Comparison of ENCODE assay signal across 10 mouse cellular contexts in the genomic region with DNA sequence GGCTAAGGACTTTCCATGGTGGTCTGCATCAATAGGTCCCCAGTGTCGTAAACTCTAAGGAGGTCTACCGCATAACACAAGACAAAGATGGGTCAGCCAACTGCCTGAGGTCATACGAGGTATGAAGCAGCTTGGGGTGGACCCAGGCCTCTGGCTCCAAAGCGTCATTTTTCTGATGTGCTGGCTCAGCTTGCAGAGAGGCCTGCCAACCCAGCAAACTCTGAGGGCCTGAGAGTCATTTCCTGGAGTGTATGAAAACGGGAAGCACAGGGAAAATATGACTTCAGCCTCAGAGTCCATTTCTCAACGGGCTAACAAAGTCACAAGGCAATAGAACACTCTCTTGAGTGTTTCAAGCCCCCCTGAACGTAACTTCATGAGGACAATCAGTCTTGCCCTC. TPM values are rescaled to one million over a fixed set of nuclear protein-coding genes. Genes with fewer than 3 reads are reported as not detected.
DNase-seq lines count a peak whose midpoint lies in the region; ATAC-seq and TF ChIP-seq lines count a peak whose summit lies in the region.
"Had no signal": no experiment of that assay in that cellular context is flagged by ENCODE, and none has a peak within 500 bp of the region (broad histone marks: within the 10 kb centered on the region; RNA-seq: fewer than 3 reads in every experiment).

No protein-coding gene starts in this region.

- ATAC-seq in kidney, postnatal 0 days (replicated peaks; ENCODE audit: low FRiP score, low read depth), result no peak
- no peak for ATAC-seq in kidney, embryonic 14.5 days (ENCODE audit: low FRiP score, low TSS enrichment)
- peak; percentile 78 for ATAC-seq in common myeloid progenitor, adult 5-6 weeks (replicated peaks; ENCODE audit: low read depth, poor library complexity, severe bottlenecking)
- ATAC-seq in heart, postnatal 0 days (ENCODE audit: insufficient read depth, low read depth), result no peak; the same call in 1 of the 2 replicates
- no peak for ATAC-seq in erythroblast, adult 5-6 weeks (replicated peaks; ENCODE audit: low FRiP score, poor library complexity, severe bottlenecking)

- DNase-seq in kidney, postnatal 0 days (ENCODE audit: low spot score), result peak; percentile 49
- peak; percentile 41 for DNase-seq in heart, postnatal 0 days (ENCODE audit: low spot score)
- no peak for DNase-seq in urinary bladder, postnatal 25 days (ENCODE audit: low spot score)
- no peak for DNase-seq in layer of hippocampus, adult 8-10 months (ENCODE audit: low spot score in 2 of 2)
- DNase-seq: cerebellum, adult 9-11 months; thymus, postnatal 36 days had no signal

- no peak for TF ChIP-seq EP300 in heart, postnatal 0 days (IDR thresholded peaks at IDR 0.05; ENCODE audit: low read depth)

- 59% methylated on average over 7 of the region's 7 CpGs for WGBS in kidney, postnatal 0 days
- 76% methylated on average over 7 of the region's 7 CpGs for whole genome bisulfite sequencing in kidney, embryonic 14.5 days
- 52% methylated on average over 7 of the region's 7 CpGs for WGBS in heart, postnatal 0 days
- 25% methylated on average over 6 of the region's 7 CpGs for WGBS in macrophage (ENCODE audit: missing documents)

- no peak overlapping the region for H3K4me2 ChIP-seq in kidney, postnatal 0 days (ENCODE audit: low read length)
- no peak overlapping the region for H3K4me2 ChIP-seq in kidney, embryonic 14.5 days (replicated peaks; ENCODE audit: low read depth, low read length)
- H3K4me2 ChIP-seq in heart, postnatal 0 days (ENCODE audit: low read depth, low read length), result no peak overlapping the region

- no peak overlapping the region for H3K27ac ChIP-seq in kidney, postnatal 0 days
- no peak overlapping the region for H3K27ac ChIP-seq in kidney, embryonic 14.5 days (ENCODE audit: low read depth, low read length)
- H3K27ac ChIP-seq in heart, postnatal 0 days (ENCODE audit: low read depth), result 0 out of 2 replicates have a peak overlapping the region, but pooled peaks have one; percentile 11
- H3K27ac ChIP-seq in macrophage, result peak overlapping the region; percentile 78

- peaks cover 19% of the 10 kb centered on the region for H3K79me2 ChIP-seq in macrophage (ENCODE audit: inconsistent target)

- TF ChIP-seq CTCF in kidney, postnatal 0 days (IDR thresholded peaks at IDR 0.05; ENCODE audit: low read depth), result no peak
- TF ChIP-seq CTCF in heart, postnatal 0 days (IDR thresholded peaks at IDR 0.05; ENCODE audit: low read depth), result no peak

- H3K9me3 ChIP-seq in kidney, postnatal 0 days (replicated peaks; ENCODE audit: low read length), result no peaks in the 10 kb centered on the region
- H3K9me3 ChIP-seq in kidney, embryonic 14.5 days (ENCODE audit: control insufficient read depth, low read length), result no peaks in the 10 kb centered on the region
- H3K9me3 ChIP-seq in heart, postnatal 0 days (replicated peaks; ENCODE audit: control insufficient read depth, low read length), result no peaks in the 10 kb centered on the region

- peaks cover 4% of the 10 kb centered on the region; the same call in 1 of the 2 replicates for H3K4me1 ChIP-seq in kidney, postnatal 0 days (replicated peaks; ENCODE audit: insufficient read depth, low read length)
- peaks cover 10% of the 10 kb centered on the region; the same call in 1 of the 2 replicates for H3K4me1 ChIP-seq in kidney, embryonic 14.5 days (ENCODE audit: control insufficient read depth, insufficient read depth, low read length)
- H3K4me1 ChIP-seq in heart, postnatal 0 days (ENCODE audit: control insufficient read depth, insufficient read depth), result 0 out of 2 replicates have a peak, but pooled peaks cover 9% of the 10 kb centered on the region

- H3K4me3 ChIP-seq in kidney, postnatal 0 days (replicated peaks; ENCODE audit: low read depth, low read length), result no peak overlapping the region
- no peak overlapping the region for H3K4me3 ChIP-seq in kidney, embryonic 14.5 days (ENCODE audit: low read length)
- H3K4me3 ChIP-seq in heart, postnatal 0 days (ENCODE audit: low read depth, low read length), result no peak overlapping the region
- H3K4me3 ChIP-seq in macrophage (ENCODE audit: inconsistent target), result no peak overlapping the region

- H3K9ac ChIP-seq in kidney, postnatal 0 days (ENCODE audit: low read depth, low read length), result no peak overlapping the region
- H3K9ac ChIP-seq in kidney, embryonic 14.5 days (ENCODE audit: low read depth, low read length), result no peak overlapping the region
- no peak overlapping the region for H3K9ac ChIP-seq in heart, postnatal 0 days (replicated peaks; ENCODE audit: low read depth, low read length)

- H3K36me3 ChIP-seq in kidney, postnatal 0 days (ENCODE audit: insufficient read depth, low read length), result peaks cover 29% of the 10 kb centered on the region
- peaks cover 42% of the 10 kb centered on the region for H3K36me3 ChIP-seq in kidney, embryonic 14.5 days (ENCODE audit: control insufficient read depth, insufficient read depth, low read length)
- H3K36me3 ChIP-seq in heart, postnatal 0 days (replicated peaks; ENCODE audit: control insufficient read depth, insufficient read depth, low read length), result peaks cover 33% of the 10 kb centered on the region
- peaks cover 14% of the 10 kb centered on the region for H3K36me3 ChIP-seq in macrophage (ENCODE audit: inconsistent target)

- H3K27me3 ChIP-seq in kidney, postnatal 0 days (ENCODE audit: insufficient read depth, low read length), result no peaks in the 10 kb centered on the region
- no peaks in the 10 kb centered on the region for H3K27me3 ChIP-seq in kidney, embryonic 14.5 days (ENCODE audit: control insufficient read depth, insufficient read depth, low read length)
- H3K27me3 ChIP-seq in heart, postnatal 0 days (ENCODE audit: control insufficient read depth, insufficient read depth, low read length), result no peaks in the 10 kb centered on the region

RNA-seq across cellular contexts. Expression of a gene that starts 28.9 kb away (rescaled TPM):
- polyA plus RNA-seq in kidney, postnatal 0 days (2015; fragmentation: Nextera tagmentation; extraction: Ambion mirVana), result 31.2 and 34.8 TPM in 2 replicates
- polyA plus RNA-seq in kidney, embryonic 14.5 days (2014; fragmentation: Nextera tagmentation; extraction: Ambion mirVana), result 39.4 and 51.2 TPM in 2 replicates
- total RNA-seq in common myeloid progenitor, adult 5-6 weeks (2017), result 26.4 and 27.5 TPM in 2 replicates
- total RNA-seq in heart, postnatal 0 days (2014; rRNA removed; ENCODE audit: low replicate concordance), result 32.4 and 50.9 TPM in 2 replicates
- 9.2 and 9.8 TPM in 2 replicates for polyA plus RNA-seq in heart, postnatal 0 days (2015; fragmentation: Nextera tagmentation; extraction: Ambion mirVana)
- total RNA-seq in macrophage (2018; cell fraction: chromatin; rRNA removed), result 100 to 1,000 TPM in 15 of 26 experiments, 10 to 100 TPM in 11; 32.0 to 306 (median 123) TPM
- 100 to 1,000 TPM in 8 of 26 experiments, 10 to 100 TPM in 18; 29.3 to 200 (median 49.8) TPM for total RNA-seq in macrophage (2018; cell fraction: cytosol; rRNA removed)
- 100 to 1,000 TPM in 19 of 26 experiments, 10 to 100 TPM in 7; 49.0 to 321 (median 163) TPM for total RNA-seq in macrophage (2018; cell fraction: nucleus; rRNA removed)
- polyA plus RNA-seq in macrophage (2018), result 25.5 to 41.4 TPM (median 28.7 TPM) in 3 replicates
- total RNA-seq in erythroblast, adult 5-6 weeks (2015; ENCODE audit: low replicate concordance), result 13.8 and 16.3 TPM in 2 replicates
- 8.9 and 15.3 TPM in 2 replicates for total RNA-seq in erythroblast, adult 5-6 weeks (2017; ENCODE audit: low replicate concordance)
- 10 to 100 TPM; 21.4 to 28.5 (median 25.9) TPM for total RNA-seq in layer of hippocampus, adult 8-10 months (2022)

Comparison
In these comparisons a context has a peak if more than half of its experiments do, and no peak if none do; other contexts are left out.
1. DNase-seq: peak in kidney, postnatal 0 days (single experiment) and heart, postnatal 0 days (single experiment); none in urinary bladder, postnatal 25 days (single experiment) and layer of hippocampus, adult 8-10 months (0 of 2).
2. H3K27ac ChIP-seq: peak in heart, postnatal 0 days (single experiment) and macrophage (single experiment); none in kidney, postnatal 0 days (single experiment) and kidney, embryonic 14.5 days (single experiment).